Mouse (Mus musculus) lung, adult 18-20 months (tissue): ENCODE measurements around the gene Fut4.
"Not testable (repeated sequence)": the region's sequence is repeated elsewhere in the genome, so short reads cannot be mapped to it uniquely, and the experiment has no call there.

Experiments used
- DNase-seq, 2 experiments: peaks; one replicate each; pipeline ENCODE4 v3.0.0; 2022; ENCODE audit warnings: mixed read lengths in 2 of 2

Fut4 gene

DNA sequence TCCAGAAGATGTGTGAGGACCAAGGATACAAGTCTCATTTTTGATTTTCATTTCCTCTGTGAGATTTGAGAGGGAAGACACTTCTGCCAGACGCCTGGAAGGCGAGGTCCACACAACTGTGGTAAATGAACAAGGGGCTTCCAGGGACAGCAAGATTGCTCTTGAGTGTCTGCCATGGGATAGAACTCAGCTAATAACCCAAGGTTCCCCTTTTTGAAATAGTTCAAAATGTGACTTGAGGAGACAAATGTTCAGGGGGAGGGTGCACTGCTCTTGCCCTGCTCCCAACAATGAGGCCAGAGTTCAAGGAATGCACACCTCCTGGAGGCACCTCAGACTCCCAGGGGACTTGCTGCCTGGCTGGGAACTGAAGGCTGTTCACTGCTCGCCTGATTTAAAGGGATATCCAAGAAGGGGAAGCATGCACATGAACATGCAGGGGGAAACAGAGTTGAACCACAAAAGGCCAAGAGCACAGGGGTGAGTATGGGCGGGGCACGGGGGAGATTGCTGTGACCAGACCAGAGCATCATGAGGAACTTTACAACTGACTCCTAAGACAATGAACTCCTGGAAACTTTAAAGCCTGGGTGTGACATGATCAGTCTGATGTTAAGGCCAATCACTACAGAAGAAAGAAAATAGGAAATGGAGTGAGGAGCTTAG, 27.3 kb downstream of the Fut4 start:
- DNase-seq = no peak

DNA sequence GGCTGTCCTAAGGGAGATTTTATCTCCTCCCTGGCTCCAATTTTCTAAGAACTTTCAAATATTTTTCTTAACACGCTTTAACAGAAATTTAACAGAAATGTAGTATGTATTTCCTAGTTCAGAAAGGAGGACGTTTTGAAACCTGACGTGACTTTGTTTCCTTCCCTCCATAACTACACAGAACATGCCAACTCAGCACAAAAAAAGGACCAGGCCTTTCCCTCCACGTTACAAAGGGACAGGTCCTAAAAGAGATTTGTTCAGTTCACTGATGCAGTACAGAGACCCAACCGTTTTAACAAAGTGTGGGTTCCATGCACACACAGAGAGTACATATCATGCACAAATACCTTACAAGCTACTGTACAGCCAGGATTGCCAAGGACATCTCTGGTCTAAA, 30.6 kb downstream of the Fut4 start:
- DNase-seq = no peak

DNA sequence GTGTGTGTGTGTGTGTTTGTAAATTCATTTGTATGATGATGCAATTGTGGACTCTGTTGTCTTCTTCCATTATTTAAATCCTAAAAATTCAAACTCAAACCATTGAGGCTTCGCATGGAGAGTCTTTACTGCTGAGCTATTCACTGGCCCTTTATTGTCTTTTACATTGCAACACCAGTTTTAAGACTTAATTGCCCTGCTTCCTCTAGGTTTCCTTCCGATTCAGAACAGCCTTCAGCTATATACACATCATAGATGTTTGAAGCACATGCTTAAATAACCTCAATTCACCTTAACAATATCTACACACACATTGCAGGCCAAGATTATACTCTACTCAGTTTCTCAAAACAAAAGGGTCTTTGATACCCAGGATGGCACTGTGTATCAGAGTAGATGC, 31.8 kb downstream of the Fut4 start:
- no peak for DNase-seq

DNA sequence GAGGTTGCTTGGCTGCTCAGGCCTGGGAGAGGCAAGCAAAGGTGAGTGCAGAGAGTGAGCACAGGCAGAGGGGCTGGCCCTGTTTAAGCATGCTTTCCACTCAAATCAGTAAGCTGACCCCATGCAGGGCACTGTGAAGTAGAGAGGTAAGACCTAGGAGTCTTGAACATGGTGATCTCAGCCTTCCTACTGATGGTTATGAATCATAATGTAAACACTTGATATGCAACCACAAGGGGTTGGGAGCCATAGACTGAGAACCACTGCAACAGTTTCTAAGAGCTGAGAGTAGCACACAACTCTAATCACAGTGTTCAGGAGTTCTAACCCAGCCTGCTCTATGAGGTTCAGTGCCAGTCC, 33.9 kb downstream of the Fut4 start:
- DNase-seq = peak in 1 of 2 experiments; percentile 41

DNA sequence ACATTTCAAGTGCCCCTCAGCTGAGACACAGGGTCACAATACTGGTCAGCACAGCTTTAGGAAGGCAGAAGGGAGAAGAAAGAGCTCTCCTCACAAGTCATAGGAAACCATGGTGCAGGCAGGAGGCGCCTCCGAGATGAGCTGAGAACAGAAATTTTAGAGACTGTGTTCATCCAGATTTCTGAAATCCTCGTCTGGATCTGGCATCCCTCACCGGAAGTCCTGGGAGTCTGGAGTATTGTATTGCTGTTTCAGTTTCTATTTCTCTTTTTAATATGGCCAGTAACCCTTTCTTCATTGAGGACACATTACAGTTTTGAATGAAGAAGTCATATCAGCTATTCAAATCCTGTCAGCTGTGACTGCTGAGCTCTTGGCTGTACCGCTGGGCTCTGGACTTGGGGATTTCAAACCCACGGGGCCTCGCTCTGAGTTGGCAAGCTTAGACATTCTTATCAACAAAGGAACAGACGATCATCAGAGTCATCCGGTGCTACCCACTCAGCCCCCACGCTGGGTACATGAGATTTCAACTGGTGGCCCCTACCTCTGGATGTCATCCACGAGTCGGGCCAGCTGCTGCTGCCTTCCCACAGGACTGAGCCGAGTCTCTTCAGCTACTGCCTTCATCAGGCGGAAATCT, 34.4 kb downstream of the Fut4 start:
- peak; percentile 34 to 44 for DNase-seq

DNA sequence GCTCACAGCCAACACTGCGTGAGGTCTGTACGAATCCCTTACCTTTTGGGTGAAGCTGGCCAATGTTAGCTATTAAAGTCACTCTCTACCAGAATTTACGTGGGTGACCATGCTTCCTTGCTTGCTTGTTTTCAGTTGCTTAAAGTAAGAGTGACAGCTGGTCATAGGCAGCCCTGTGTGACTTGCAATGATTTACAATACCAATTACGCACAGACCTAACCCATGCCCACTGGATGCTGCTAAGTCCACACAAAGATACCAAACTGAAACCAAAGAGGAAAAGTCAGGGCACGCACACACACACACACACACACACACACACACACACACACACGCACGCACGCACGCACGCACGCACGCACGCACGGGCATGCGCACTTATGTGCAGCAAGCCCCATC, 36.9 kb downstream of the Fut4 start:
- DNase-seq = no peak

DNA sequence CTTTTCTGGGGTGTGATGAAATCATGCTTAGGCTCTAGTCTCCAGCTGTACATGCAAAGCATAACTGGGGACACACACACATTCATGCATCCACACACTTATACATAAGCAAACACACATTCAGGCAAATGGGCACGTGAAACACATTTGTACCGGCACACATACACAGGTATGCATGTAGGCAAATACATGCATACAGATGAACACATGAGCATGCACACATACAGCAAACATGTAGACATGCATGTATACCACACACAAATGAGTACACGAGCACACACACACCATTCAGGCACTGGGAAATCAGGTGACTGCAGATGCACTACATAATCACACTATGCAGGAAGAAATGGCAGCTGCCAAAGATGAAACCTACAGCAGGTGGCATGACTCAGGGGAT, 41.3 kb downstream of the Fut4 start:
- no peak for DNase-seq

DNA sequence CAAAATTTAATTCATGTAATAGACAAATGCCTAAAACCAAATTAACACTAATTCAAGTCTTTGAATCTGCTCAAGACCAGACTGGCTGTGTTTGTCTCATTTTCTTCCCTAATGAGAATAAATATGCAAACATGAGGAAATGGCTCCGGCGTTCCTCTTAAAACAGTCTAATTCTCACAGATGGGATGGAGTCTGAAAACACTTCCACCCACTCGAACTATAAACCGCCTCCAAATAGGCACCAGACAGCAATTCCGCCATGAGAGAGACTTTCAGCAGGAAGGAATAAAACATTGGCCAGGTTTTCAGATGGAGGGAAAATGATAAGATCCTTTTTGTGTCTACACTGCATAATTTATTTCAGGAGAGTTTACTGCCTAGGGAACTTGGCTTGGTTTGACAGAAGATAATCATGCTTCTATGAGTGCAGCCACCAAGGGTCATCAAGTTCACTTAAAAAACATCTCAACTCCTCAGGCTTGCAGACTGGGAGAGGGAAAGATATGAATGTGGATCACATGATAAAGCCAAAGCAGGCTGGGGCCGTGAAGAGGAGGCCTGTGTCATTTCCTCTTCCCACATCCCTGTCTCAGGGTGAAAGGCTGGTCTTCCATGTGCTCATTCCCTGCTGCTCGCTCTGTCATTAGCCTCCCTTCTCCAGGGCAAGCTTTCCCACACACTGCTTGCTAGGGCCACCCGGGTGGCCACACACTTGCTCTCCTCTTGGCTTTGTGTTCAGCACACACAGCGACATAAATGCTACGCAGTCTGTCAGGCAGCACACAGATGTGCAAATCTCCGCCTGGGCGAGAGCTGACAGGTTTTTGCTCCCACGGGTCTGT, 46.7 kb downstream of the Fut4 start:
- no peak for DNase-seq

DNA sequence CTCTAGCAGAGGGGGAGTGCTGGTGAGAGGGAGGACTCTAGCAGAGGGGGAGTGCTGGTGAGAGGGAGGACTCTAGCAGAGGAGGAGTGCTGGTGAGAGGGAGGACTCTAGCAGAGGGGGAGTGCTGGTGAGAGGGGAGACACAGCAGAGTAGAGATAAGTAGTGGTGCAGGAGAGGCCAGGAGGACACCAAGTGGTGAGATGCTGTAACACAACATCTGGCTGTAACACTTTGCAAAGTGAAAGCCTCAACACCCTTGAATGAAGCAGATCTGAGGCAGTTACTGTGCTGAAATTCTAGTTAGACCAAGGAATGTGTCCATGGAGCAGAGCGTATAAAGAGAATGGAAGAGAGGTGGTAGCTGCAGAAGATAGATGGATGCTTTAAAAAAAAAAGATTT, 51.4 kb downstream of the Fut4 start:
- DNase-seq = not testable (repeated sequence)

DNA sequence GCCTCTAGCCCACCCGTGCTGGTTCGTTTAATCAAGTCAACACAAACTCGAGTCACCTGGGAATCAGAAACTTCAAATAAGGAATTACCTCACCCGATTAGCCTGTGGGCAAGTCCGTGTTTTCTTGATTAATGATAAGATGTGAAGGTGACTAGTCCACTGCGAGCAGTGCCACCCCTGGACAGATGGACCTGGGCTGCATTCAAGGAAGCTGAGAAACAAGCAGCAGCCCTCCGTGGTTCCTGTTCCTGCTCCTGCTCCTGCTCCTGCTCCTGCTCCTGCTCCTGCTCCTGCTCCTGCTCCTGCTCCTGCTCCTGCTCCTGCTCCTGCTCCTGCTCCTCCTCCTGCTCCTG, 52.9 kb downstream of the Fut4 start:
- no peak for DNase-seq

DNA sequence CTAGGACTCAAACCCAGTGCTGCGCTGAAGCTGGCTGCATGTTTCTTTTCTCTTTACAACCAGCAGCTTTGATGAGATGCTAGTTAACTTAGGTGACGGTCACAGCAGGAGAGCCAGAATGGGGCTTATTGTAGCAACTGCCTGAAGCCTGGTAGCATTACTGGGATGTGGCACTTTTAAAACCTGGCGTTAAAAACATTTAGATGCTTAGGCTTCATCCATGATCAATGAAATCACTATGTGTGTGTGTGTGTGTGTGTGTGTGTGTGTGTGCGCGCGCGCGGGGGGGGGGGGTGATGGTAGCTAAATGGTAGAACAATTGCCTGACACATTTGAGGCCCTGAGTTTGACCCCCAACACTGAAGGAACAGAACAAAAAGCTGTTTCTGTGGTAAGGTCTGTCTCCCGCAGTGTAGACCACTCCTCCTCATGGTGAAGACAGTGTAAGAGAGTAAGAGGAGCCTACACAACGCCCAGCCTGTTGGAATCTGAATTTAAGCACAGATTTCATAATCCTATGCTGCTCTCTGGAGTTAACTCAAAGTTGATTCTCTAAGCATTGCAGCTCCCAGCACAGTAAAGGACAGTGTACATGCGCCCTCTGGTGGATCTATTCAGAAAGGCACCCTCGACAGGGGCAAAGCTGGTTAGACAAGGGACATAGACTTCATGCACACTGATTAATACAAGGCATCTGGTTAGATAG, 53.5 kb downstream of the Fut4 start:
- DNase-seq = peak; percentile 83 to 86
